Mouse (Mus musculus): ENCODE measurements at regions not wholly inside any gene's neighbourhood (a gene's known extent, or its start where the extent isn't known, plus 50 kb on each side); places are given as distances from the start of the nearest gene placed in this dataset.

DNA sequence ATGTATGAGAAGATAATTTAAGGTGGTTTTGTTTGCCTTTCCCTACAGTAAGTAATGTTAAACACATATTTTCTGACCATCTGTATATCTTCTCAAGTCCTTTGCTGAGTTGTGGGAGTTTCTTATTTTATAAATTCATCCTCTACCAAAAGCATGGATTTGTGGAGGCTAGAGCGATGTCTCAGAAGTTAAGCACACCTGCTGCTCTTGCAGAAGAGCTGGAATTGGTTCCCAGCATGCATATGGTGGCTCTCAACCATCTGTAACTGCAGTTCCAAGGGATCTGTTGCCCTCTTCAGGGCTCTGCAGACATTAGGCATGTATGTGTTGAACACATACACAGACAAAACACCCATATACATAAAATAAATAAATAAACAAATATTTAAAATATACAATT, 84.2 kb downstream of the Erv3 start:
- TF ChIP-seq CTCF (IDR thresholded peaks at IDR 0.05) (no peak), EP300 (IDR thresholded peaks at IDR 0.05; ENCODE audit: insufficient read depth, low read depth, low read length) (no peak)
